Mouse (Mus musculus): Measurements from ENCODE around the gene Ctla4. TPM values are rescaled to one million over a fixed set of nuclear protein-coding genes. Genes with fewer than 3 reads are reported as not detected.

Ctla4 gene
- polyA plus RNA-seq, 1 experiment, result not detected

- Histone ChIP-seq H3K4me3 (no peak overlapping the region), H3K36me3 (ENCODE audit: control insufficient read depth, insufficient read depth) (no peaks in the 10 kb centered on the region), H3ac (ENCODE audit: control insufficient read depth, insufficient read length) (no peak overlapping the region), H3K4me2 (ENCODE audit: low read depth) (no peak overlapping the region), H3K79me2 (ENCODE audit: control insufficient read depth, insufficient read depth) (no peaks in the 10 kb centered on the region), H3K27me3 (ENCODE audit: control insufficient read depth, insufficient read depth, insufficient read length) (peaks cover 4% of the 10 kb centered on the region)
- TF ChIP-seq MAX (IDR thresholded peaks at IDR 0.05; ENCODE audit: low read depth) (no peak), TCF3 (IDR thresholded peaks at IDR 0.05; ENCODE audit: insufficient read length, low read depth) (no peak), E2F4 (IDR thresholded peaks at IDR 0.05; ENCODE audit: insufficient read depth) (no peak)
Observed at GRCm38 (mm10) chr1:60898127-60898932, 11.5 kb downstream of the Ctla4 start.

GRCm38 (mm10) chr1:60898933-60899210, 12.1 kb downstream of the Ctla4 start:
- no peak overlapping the region for H3K4me3 ChIP-seq
- no peak overlapping the region for H3K4me2 ChIP-seq (ENCODE audit: low read depth)
- TF ChIP-seq REST (IDR thresholded peaks at IDR 0.05; ENCODE audit: insufficient read depth, insufficient read length), result no peak
- TF ChIP-seq MAX (IDR thresholded peaks at IDR 0.05; ENCODE audit: low read depth), result no peak
- no peak for TF ChIP-seq TCF3 (IDR thresholded peaks at IDR 0.05; ENCODE audit: insufficient read length, low read depth)
- TF ChIP-seq POLR2AphosphoS2 (IDR thresholded peaks at IDR 0.05; ENCODE audit: insufficient read length, low read depth), result no peak
- TF ChIP-seq MYOD1 (IDR thresholded peaks at IDR 0.05; ENCODE audit: control insufficient read depth in 1 of 3, insufficient read length in 2 of 3, low read depth in 2 of 3), result no peak
- TF ChIP-seq SRF (IDR thresholded peaks at IDR 0.05; ENCODE audit: control insufficient read depth, insufficient read length, low read depth), result no peak
- TF ChIP-seq USF1 (IDR thresholded peaks at IDR 0.05; ENCODE audit: low read depth), result no peak
- no peak for TF ChIP-seq POLR2A (IDR thresholded peaks at IDR 0.05; ENCODE audit: insufficient read length, low read depth)
- TF ChIP-seq TCF12 (IDR thresholded peaks at IDR 0.05; ENCODE audit: insufficient read depth, poor library complexity, severe bottlenecking), result no peak
- TF ChIP-seq CEBPB (IDR thresholded peaks at IDR 0.05; ENCODE audit: insufficient read depth, poor library complexity, severe bottlenecking), result no peak
- TF ChIP-seq E2F4 (IDR thresholded peaks at IDR 0.05; ENCODE audit: insufficient read depth), result no peak
- TF ChIP-seq MYOG (IDR thresholded peaks at IDR 0.05; ENCODE audit: control insufficient read depth in 1 of 3, insufficient read depth in 1 of 3, insufficient read length in 2 of 3, low read depth in 2 of 3), result no peak

GRCm38 (mm10) chr1:60899244-60899643, 12.4 kb downstream of the Ctla4 start:
- Histone ChIP-seq H3K79me2 (ENCODE audit: control insufficient read depth, insufficient read depth) (no peaks in the 10 kb centered on the region), H3K4me2 (ENCODE audit: low read depth) (no peak overlapping the region), H3ac (ENCODE audit: control insufficient read depth, insufficient read length) (no peak overlapping the region), H3K4me3 (no peak overlapping the region), H3K36me3 (ENCODE audit: control insufficient read depth, insufficient read depth) (no peaks in the 10 kb centered on the region), H3K27me3 (ENCODE audit: control insufficient read depth, insufficient read depth, insufficient read length) (no peaks in the 10 kb centered on the region)
- TF ChIP-seq POLR2AphosphoS2 (IDR thresholded peaks at IDR 0.05; ENCODE audit: insufficient read length, low read depth) (no peak), SRF (IDR thresholded peaks at IDR 0.05; ENCODE audit: control insufficient read depth, insufficient read length, low read depth) (no peak), TCF12 (IDR thresholded peaks at IDR 0.05; ENCODE audit: insufficient read depth, poor library complexity, severe bottlenecking) (no peak), E2F4 (IDR thresholded peaks at IDR 0.05; ENCODE audit: insufficient read depth) (no peak), MAX (IDR thresholded peaks at IDR 0.05; ENCODE audit: low read depth) (no peak), MYOD1 (IDR thresholded peaks at IDR 0.05; ENCODE audit: control insufficient read depth in 1 of 3, insufficient read length in 2 of 3, low read depth in 2 of 3) (no peak), CEBPB (IDR thresholded peaks at IDR 0.05; ENCODE audit: insufficient read depth, poor library complexity, severe bottlenecking) (no peak), POLR2A (IDR thresholded peaks at IDR 0.05; ENCODE audit: insufficient read length, low read depth) (no peak), TCF3 (IDR thresholded peaks at IDR 0.05; ENCODE audit: insufficient read length, low read depth) (no peak), REST (IDR thresholded peaks at IDR 0.05; ENCODE audit: insufficient read depth, insufficient read length) (no peak), MYOG (IDR thresholded peaks at IDR 0.05; ENCODE audit: control insufficient read depth in 1 of 3, insufficient read depth in 1 of 3, insufficient read length in 2 of 3, low read depth in 2 of 3) (no peak), USF1 (IDR thresholded peaks at IDR 0.05; ENCODE audit: low read depth) (no peak)

More at GRCm38 (mm10) chr1:60898933-60899210, 12.1 kb downstream of the Ctla4 start:
- Histone ChIP-seq H3K79me2 (ENCODE audit: control insufficient read depth, insufficient read depth) (no peaks in the 10 kb centered on the region), H3K36me3 (ENCODE audit: control insufficient read depth, insufficient read depth) (no peaks in the 10 kb centered on the region), H3ac (ENCODE audit: control insufficient read depth, insufficient read length) (no peak overlapping the region), H3K27me3 (ENCODE audit: control insufficient read depth, insufficient read depth, insufficient read length) (peaks cover 2% of the 10 kb centered on the region)

- H3K27me3 ChIP-seq (ENCODE audit: control insufficient read depth, insufficient read depth, insufficient read length), result no peaks in the 10 kb centered on the region
- H3K36me3 ChIP-seq (ENCODE audit: control insufficient read depth, insufficient read depth), result no peaks in the 10 kb centered on the region
- no peaks in the 10 kb centered on the region for H3K79me2 ChIP-seq (ENCODE audit: control insufficient read depth, insufficient read depth)
- TF ChIP-seq TCF12 (IDR thresholded peaks at IDR 0.05; ENCODE audit: insufficient read depth, poor library complexity, severe bottlenecking) (no peak), MAX (IDR thresholded peaks at IDR 0.05; ENCODE audit: low read depth) (no peak), E2F4 (IDR thresholded peaks at IDR 0.05; ENCODE audit: insufficient read depth) (no peak), MYOG (IDR thresholded peaks at IDR 0.05; ENCODE audit: control insufficient read depth in 1 of 3, insufficient read depth in 1 of 3, insufficient read length in 2 of 3, low read depth in 2 of 3) (no peak), CEBPB (IDR thresholded peaks at IDR 0.05; ENCODE audit: insufficient read depth, poor library complexity, severe bottlenecking) (no peak), TCF3 (IDR thresholded peaks at IDR 0.05; ENCODE audit: insufficient read length, low read depth) (no peak), MYOD1 (IDR thresholded peaks at IDR 0.05; ENCODE audit: control insufficient read depth in 1 of 3, insufficient read length in 2 of 3, low read depth in 2 of 3) (no peak), POLR2AphosphoS2 (IDR thresholded peaks at IDR 0.05; ENCODE audit: insufficient read length, low read depth) (no peak)
- no peak overlapping the region for H3K4me2 ChIP-seq (ENCODE audit: low read depth)
- H3K4me3 ChIP-seq, result no peak overlapping the region
- no peak overlapping the region for H3ac ChIP-seq (ENCODE audit: control insufficient read depth, insufficient read length)
Observed at GRCm38 (mm10) chr1:60902547-60902946, 15.7 kb downstream of the Ctla4 start.

- no peak overlapping the region for H3K4me2 ChIP-seq (ENCODE audit: low read depth)
- H3K27me3 ChIP-seq (ENCODE audit: control insufficient read depth, insufficient read depth, insufficient read length), result no peaks in the 10 kb centered on the region
- no peak overlapping the region for H3ac ChIP-seq (ENCODE audit: control insufficient read depth, insufficient read length)
- no peak overlapping the region for H3K4me3 ChIP-seq
- H3K79me2 ChIP-seq (ENCODE audit: control insufficient read depth, insufficient read depth), result no peaks in the 10 kb centered on the region
- TF ChIP-seq MAX (IDR thresholded peaks at IDR 0.05; ENCODE audit: low read depth) (no peak), TCF12 (IDR thresholded peaks at IDR 0.05; ENCODE audit: insufficient read depth, poor library complexity, severe bottlenecking) (no peak), REST (IDR thresholded peaks at IDR 0.05; ENCODE audit: insufficient read depth, insufficient read length) (no peak), POLR2A (IDR thresholded peaks at IDR 0.05; ENCODE audit: insufficient read length, low read depth) (no peak)
- no peaks in the 10 kb centered on the region for H3K36me3 ChIP-seq (ENCODE audit: control insufficient read depth, insufficient read depth)
Observed at GRCm38 (mm10) chr1:60903126-60903525, 16.3 kb downstream of the Ctla4 start.
